Mouse (Mus musculus) CD4-positive helper T cell, adult 2 months (primary cell): Measurements from ENCODE around the gene Unc13b.
"Not testable (repeated sequence)": the region's sequence is repeated elsewhere in the genome, so short reads cannot be mapped to it uniquely, and the experiment has no call there.

ENCODE experiments used
- DNase-seq: peaks from one replicate; pipeline ENCODE4 v3.0.0-alpha.2; 2012; ENCODE audit warnings: low read depth, missing footprints, low spot score

The Unc13b gene

GRCm38 (mm10) chr4:43089950-43090349 lies 31.2 kb downstream of the Unc13b start:
- no peak for DNase-seq

- DNase-seq: no peak
Measured at GRCm38 (mm10) chr4:43091183-43091582, 32.4 kb downstream of the Unc13b start.

GRCm38 (mm10) chr4:43113491-43113890 lies 54.7 kb downstream of the Unc13b start:
- no peak for DNase-seq

- DNase-seq: no peak
Measured at GRCm38 (mm10) chr4:43114512-43114911, 55.8 kb downstream of the Unc13b start.

- peak; percentile 16 for DNase-seq
Measured at GRCm38 (mm10) chr4:43114946-43115345, 56.2 kb downstream of the Unc13b start.

- no peak for DNase-seq
Measured at GRCm38 (mm10) chr4:43116249-43116648, 57.5 kb downstream of the Unc13b start.

- no peak for DNase-seq
Measured at GRCm38 (mm10) chr4:43129750-43130149, 71.0 kb downstream of the Unc13b start.

GRCm38 (mm10) chr4:43142610-43143009 lies 83.9 kb downstream of the Unc13b start:
- no peak for DNase-seq

GRCm38 (mm10) chr4:43152413-43152812 lies 93.7 kb downstream of the Unc13b start:
- not testable (repeated sequence) for DNase-seq

GRCm38 (mm10) chr4:43160045-43160444 lies 101.3 kb downstream of the Unc13b start:
- DNase-seq: no peak

GRCm38 (mm10) chr4:43161124-43161657 lies 102.4 kb downstream of the Unc13b start:
- no peak for DNase-seq

- no peak for DNase-seq
Measured at GRCm38 (mm10) chr4:43163205-43163604, 104.5 kb downstream of the Unc13b start.

GRCm38 (mm10) chr4:43165403-43166005 lies 106.8 kb downstream of the Unc13b start:
- DNase-seq: no peak

- no peak for DNase-seq
Measured at GRCm38 (mm10) chr4:43170028-43170427, 111.3 kb downstream of the Unc13b start.

- DNase-seq: no peak
Measured at GRCm38 (mm10) chr4:43177126-43177525, 118.4 kb downstream of the Unc13b start.

GRCm38 (mm10) chr4:43182474-43183168 lies 123.9 kb downstream of the Unc13b start:
- no peak for DNase-seq

- DNase-seq: no peak
Measured at GRCm38 (mm10) chr4:43187439-43187838, 128.7 kb downstream of the Unc13b start.

- DNase-seq: peak; percentile 13
Measured at GRCm38 (mm10) chr4:43189381-43189780, 130.6 kb downstream of the Unc13b start.

- no peak for DNase-seq
Measured at GRCm38 (mm10) chr4:43204946-43205345, 146.2 kb downstream of the Unc13b start.

- DNase-seq: no peak
Measured at GRCm38 (mm10) chr4:43205571-43205970, 146.8 kb downstream of the Unc13b start.

- DNase-seq: no peak
Measured at GRCm38 (mm10) chr4:43206989-43207388, 148.2 kb downstream of the Unc13b start.

GRCm38 (mm10) chr4:43209081-43209579 lies 150.4 kb downstream of the Unc13b start:
- DNase-seq: no peak

- DNase-seq: no peak
Measured at GRCm38 (mm10) chr4:43209673-43210072, 150.9 kb downstream of the Unc13b start.
